Mouse (Mus musculus) MEL (cell line): ENCODE results near the gene Rpl4. TPM values are rescaled to one million over a fixed set of nuclear protein-coding genes. Genes with fewer than 3 reads are reported as not detected.

Experiments used
- DNase-seq: peaks from one replicate; pipeline ENCODE4 v3.0.0; 2011; ENCODE audit warnings: low read depth, low spot score
- H3K27ac ChIP-seq: 2 replicates; pipeline ENCODE4 v1.5.1; 2012; ENCODE audit warnings: low read depth, mild to moderate bottlenecking, control low read depth, low read length, moderate library complexity; ENCODE audit not compliant: control insufficient read depth
- H3K27me3 ChIP-seq, 2 experiments: fragments of 150-350 bp in 1 of 2; sonication (generic) in 1 of 2; 2 replicates each; pipeline ENCODE4 v1.6.1; 2012; ENCODE audit warnings: low read length in 2 of 2, mild to moderate bottlenecking in 2 of 2, improper control_type of control experiment in 1 of 2, moderate library complexity in 1 of 2; ENCODE audit not compliant: insufficient read depth in 2 of 2, control insufficient read depth in 1 of 2
- H3K36me3 ChIP-seq, 2 experiments: 2 replicates each; pipeline ENCODE4 v1.6.1; 2012 to 2014; ENCODE audit warnings: low read length in 2 of 2, improper control_type of control experiment in 1 of 2, inconsistent platforms in 1 of 2, mild to moderate bottlenecking in 1 of 2; ENCODE audit not compliant: insufficient read depth in 2 of 2, control insufficient read depth in 1 of 2
- H3K4me1 ChIP-seq, 2 experiments: fragments of 150-350 bp in 1 of 2; sonication (generic) in 1 of 2; 2 replicates each; pipeline ENCODE4 v1.6.1; 2012; ENCODE audit warnings: low read length in 2 of 2, improper control_type of control experiment in 1 of 2, mild to moderate bottlenecking in 1 of 2; ENCODE audit not compliant: insufficient read depth in 2 of 2, control insufficient read depth in 1 of 2
- H3K4me3 ChIP-seq, 2 experiments: fragments of 150-350 bp in 1 of 2; sonication (generic) in 1 of 2; 2 replicates each; pipeline ENCODE4 v1.5.1; 2012; ENCODE audit warnings: low read depth in 2 of 2, low read length in 2 of 2, mild to moderate bottlenecking in 2 of 2, moderate library complexity in 2 of 2, control low read depth in 1 of 2, improper control_type of control experiment in 1 of 2; ENCODE audit not compliant: control insufficient read depth in 1 of 2, insufficient read depth in 1 of 2
- H3K79me2 ChIP-seq: 2 replicates; pipeline ENCODE4 v1.6.1; 2012; ENCODE audit warnings: mild to moderate bottlenecking, low read length, moderate library complexity; ENCODE audit not compliant: control insufficient read depth, poor library complexity, insufficient read depth
- H3K9ac ChIP-seq: 2 replicates; pipeline ENCODE4 v1.6.1; 2012; ENCODE audit warnings: low read depth, mild to moderate bottlenecking, control low read depth, low read length, moderate library complexity; ENCODE audit not compliant: control insufficient read depth, poor library complexity, severe bottlenecking
- H3K9me3 ChIP-seq: fragments of 150-350 bp; sonication (generic); replicated peaks from 2 replicates; pipeline ENCODE4 v1.6.1; 2012; ENCODE audit warnings: mild to moderate bottlenecking, low read length, improper control_type of control experiment, moderate library complexity; ENCODE audit not compliant: insufficient read depth
- BHLHE40 ChIP-seq: IDR thresholded peaks from 2 replicates; pipeline ENCODE4 v1.6.1; 2012; ENCODE audit warnings: low read depth, mild to moderate bottlenecking, inconsistent platforms, low read length, improper control_type of control experiment, borderline replicate concordance
- CHD2 ChIP-seq: IDR thresholded peaks from 2 replicates; pipeline ENCODE4 v1.6.1; 2011; ENCODE audit warnings: low read length, improper control_type of control experiment
- CTCF ChIP-seq, 3 experiments: IDR thresholded peaks in 2 of 3; conservative IDR thresholded peaks in 1 of 3; 2 replicates each; pipeline ENCODE4 v1.5.1; 2011 to 2012; ENCODE audit warnings: low read length in 3 of 3, low read depth in 2 of 3, mild to moderate bottlenecking in 2 of 3, improper control_type of control experiment in 1 of 3, inconsistent platforms in 1 of 3, mixed read lengths in 1 of 3, moderate library complexity in 1 of 3; ENCODE audit not compliant: control insufficient read depth in 1 of 3, insufficient read depth in 1 of 3, poor library complexity in 1 of 3, severe bottlenecking in 1 of 3
- ELF1 ChIP-seq: IDR thresholded peaks from 2 replicates; pipeline ENCODE4 v1.6.1; 2014; ENCODE audit warnings: low read depth, mild to moderate bottlenecking, inconsistent platforms, low read length, improper control_type of control experiment, moderate library complexity
- GATA1 ChIP-seq: IDR thresholded peaks from 2 replicates; pipeline ENCODE4 v1.6.1; 2011; ENCODE audit warnings: low read depth, low read length, improper control_type of control experiment
- KAT2A ChIP-seq: conservative IDR thresholded peaks from 2 replicates; pipeline ENCODE4 v1.6.1; 2012; ENCODE audit warnings: low read depth, low read length, improper control_type of control experiment, inconsistent platforms
- MAFK ChIP-seq: IDR thresholded peaks from 2 replicates; pipeline ENCODE4 v1.6.1; 2011; ENCODE audit warnings: low read depth, mild to moderate bottlenecking, low read length, improper control_type of control experiment, borderline replicate concordance
- MEF2A ChIP-seq: IDR thresholded peaks from 2 replicates; pipeline ENCODE4 v1.6.1; 2014; ENCODE audit warnings: low read depth, mild to moderate bottlenecking, inconsistent platforms, low read length, improper control_type of control experiment; ENCODE audit not compliant: poor library complexity, insufficient replicate concordance, severe bottlenecking; ENCODE audit errors: extremely low read depth
- MXI1 ChIP-seq: IDR thresholded peaks from 2 replicates; pipeline ENCODE4 v1.6.1; 2011; ENCODE audit warnings: mild to moderate bottlenecking, low read depth, low read length, improper control_type of control experiment
- MYB ChIP-seq: IDR thresholded peaks from 2 replicates; pipeline ENCODE4 v1.6.1; 2011; ENCODE audit warnings: mild to moderate bottlenecking, low read depth, low read length, improper control_type of control experiment
- MYC ChIP-seq: IDR thresholded peaks from 2 replicates; pipeline ENCODE4 v1.6.1; 2011; ENCODE audit warnings: low read depth, mild to moderate bottlenecking, low read length, improper control_type of control experiment, moderate library complexity
- NRF1 ChIP-seq: IDR thresholded peaks from 2 replicates; pipeline ENCODE4 v1.6.1; 2014; ENCODE audit warnings: low read depth, mild to moderate bottlenecking, inconsistent platforms, low read length, improper control_type of control experiment, moderate library complexity; ENCODE audit not compliant: poor library complexity, insufficient read depth, severe bottlenecking
- POLR2AphosphoS5 ChIP-seq: IDR thresholded peaks from 2 replicates; pipeline ENCODE4 v1.6.1; 2012; ENCODE audit warnings: low read depth, borderline replicate concordance, mild to moderate bottlenecking, inconsistent platforms, low read length, moderate library complexity, mixed read lengths
- RCOR1 ChIP-seq: IDR thresholded peaks from 2 replicates; pipeline ENCODE4 v1.6.1; 2012; ENCODE audit warnings: low read depth, mild to moderate bottlenecking, inconsistent platforms, low read length, improper control_type of control experiment
- SMC3 ChIP-seq: IDR thresholded peaks from 2 replicates; pipeline ENCODE4 v1.6.1; 2011; ENCODE audit warnings: low read depth, low read length, improper control_type of control experiment
- UBTF ChIP-seq: IDR thresholded peaks from 2 replicates; pipeline ENCODE4 v1.6.1; 2012; ENCODE audit warnings: low read depth, mild to moderate bottlenecking, inconsistent platforms, low read length, improper control_type of control experiment, moderate library complexity, borderline replicate concordance; ENCODE audit not compliant: insufficient read depth
- USF1 ChIP-seq: IDR thresholded peaks from 2 replicates; pipeline ENCODE4 v1.6.1; 2014; ENCODE audit warnings: low read depth, mild to moderate bottlenecking, inconsistent platforms, low read length, improper control_type of control experiment, moderate library complexity
- ZC3H11A ChIP-seq: IDR thresholded peaks from 2 replicates; pipeline ENCODE4 v1.6.1; 2012; ENCODE audit warnings: low read depth, mild to moderate bottlenecking, inconsistent platforms, low read length, improper control_type of control experiment
- ZKSCAN1 ChIP-seq: IDR thresholded peaks from 2 replicates; pipeline ENCODE4 v1.6.1; 2012; ENCODE audit warnings: low read depth, mild to moderate bottlenecking, inconsistent platforms, low read length, improper control_type of control experiment, moderate library complexity
- ZNF384 ChIP-seq: IDR thresholded peaks from 2 replicates; pipeline ENCODE4 v1.6.1; 2012; ENCODE audit warnings: low read depth, mild to moderate bottlenecking, inconsistent platforms, low read length, improper control_type of control experiment
- polyA plus RNA-seq, 2 experiments: library from polyadenylated mRNA; stranded (reverse) in 1 of 2; unstranded in 1 of 2; fragments of >175 nt in 1 of 2; fragments of >200 nt in 1 of 2; gene quantifications; 2 replicates each; pipeline versions ENCODE4 v1.2.1 to v1.2.4; 2012; ENCODE audit warnings: low replicate concordance in 2 of 2, low read depth in 1 of 2; ENCODE audit not compliant: insufficient read length in 2 of 2, insufficient read depth in 1 of 2, missing spikeins in 1 of 2
- total RNA-seq: library from RNA; depleted of rRNA; stranded (reverse); fragments of 300-350 nt; gene quantifications from 2 replicates; pipeline ENCODE4 v1.2.3, GENCODE M21; 2012

Rpl4 gene
- total and polyA plus RNA-seq, 3 experiments, result 124 to 3,157 (median 1,761) TPM

DNA sequence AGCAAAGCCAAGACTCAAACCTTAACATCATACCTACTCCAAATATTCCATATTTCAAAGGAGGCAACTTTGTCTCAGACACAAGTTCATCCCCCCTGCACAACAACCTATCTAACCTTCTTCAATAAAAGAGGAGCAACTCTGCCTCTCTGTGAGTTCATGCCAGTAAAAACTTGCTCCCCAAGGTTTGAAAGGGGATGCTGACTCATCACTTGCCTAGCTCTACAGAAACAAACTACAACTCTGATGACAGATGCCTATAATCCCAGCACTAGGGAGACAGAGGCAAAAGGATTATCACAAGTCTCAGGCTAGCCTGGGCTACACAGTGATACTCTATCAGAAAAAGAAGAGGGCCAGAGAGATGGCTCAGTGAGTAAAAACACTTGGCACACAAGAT lies 44.7 kb downstream of the Rpl4 start:
- Histone ChIP-seq H3K36me3 (peaks cover 0 to 2% of the 10 kb centered on the region in 2 experiments; a peak in 1 of 4 replicates), H3K27ac (no peak overlapping the region), H3K79me2 (no peaks in the 10 kb centered on the region), H3K9ac (no peak overlapping the region), H3K9me3 (no peaks in the 10 kb centered on the region), H3K27me3 (no peaks in the 10 kb centered on the region), H3K4me1 (peaks cover 0 to 6% of the 10 kb centered on the region in 2 experiments; a peak in 2 of 4 replicates), H3K4me3 (no peak overlapping the region)
- DNase-seq, result no peak
- no peak for TF ChIP-seq MAFK
- no peak for TF ChIP-seq CHD2
- TF ChIP-seq ZKSCAN1, result no peak
- no peak for TF ChIP-seq ZNF384
- no peak for TF ChIP-seq NRF1
- no peak for TF ChIP-seq MYB
- no peak for TF ChIP-seq MXI1
- no peak for TF ChIP-seq MYC
- no peak for TF ChIP-seq ELF1
- TF ChIP-seq ZC3H11A, result no peak
- no peak for TF ChIP-seq KAT2A
- TF ChIP-seq SMC3, result no peak
- TF ChIP-seq RCOR1, result no peak
- no peak for TF ChIP-seq GATA1
- TF ChIP-seq USF1, result no peak
- TF ChIP-seq MEF2A, result no peak
- TF ChIP-seq UBTF, result no peak
- TF ChIP-seq CTCF (IDR thresholded peaks at IDR 0.05 in 2 of 3, conservative IDR thresholded peaks at IDR 0.05 in 1 of 3; ENCODE audit: control insufficient read depth in 1 of 3, insufficient read depth in 1 of 3, low read depth in 2 of 3, low read length in 3 of 3, poor library complexity in 1 of 3, severe bottlenecking in 1 of 3), result no peak
- TF ChIP-seq POLR2AphosphoS5, result no peak

- no peaks in the 10 kb centered on the region for H3K27me3 ChIP-seq
- H3K79me2 ChIP-seq, result no peaks in the 10 kb centered on the region
- peaks cover 0 to 6% of the 10 kb centered on the region in 2 experiments; a peak in 2 of 4 replicates for H3K4me1 ChIP-seq
- no peak for DNase-seq
- H3K9me3 ChIP-seq, result no peaks in the 10 kb centered on the region
- no peak overlapping the region for H3K27ac ChIP-seq
- peaks cover 0 to 2% of the 10 kb centered on the region in 2 experiments; a peak in 1 of 4 replicates for H3K36me3 ChIP-seq
- no peak overlapping the region for H3K4me3 ChIP-seq
- no peak overlapping the region for H3K9ac ChIP-seq
- TF ChIP-seq BHLHE40 (no peak), USF1 (no peak)
Measured at GRCm38 (mm10) chr9:64219305-64219704, 46.1 kb downstream of the Rpl4 start.
